Comparison of ENCODE assay signal across 29 mouse cellular contexts in genomic region chr2:91198888-91199287, GRCm38 (mm10). TPM values are rescaled to one million over a fixed set of nuclear protein-coding genes. Genes with fewer than 3 reads are reported as not detected.
"Had no signal": no experiment of that assay in that cellular context is flagged by ENCODE, and none has a peak within 500 bp of the region (broad histone marks: within the 10 kb centered on the region; RNA-seq: fewer than 3 reads in every experiment).

No protein-coding gene starts in this region.

- H3K4me3 ChIP-seq: embryonic facial prominence, embryonic 10.5 days; embryonic facial prominence, embryonic 12.5 days; embryonic facial prominence, embryonic 13.5 days; embryonic facial prominence, embryonic 15.5 days; erythroblast, embryonic 14.5 days; forebrain, embryonic 10.5 days; forebrain, embryonic 12.5 days; forebrain, embryonic 13.5 days; forebrain, embryonic 15.5 days; heart, adult 2 months; heart, embryonic 10.5 days had no signal

- H3K27ac ChIP-seq: embryonic facial prominence, embryonic 10.5 days; embryonic facial prominence, embryonic 12.5 days; embryonic facial prominence, embryonic 13.5 days; embryonic facial prominence, embryonic 15.5 days; forebrain, embryonic 10.5 days; forebrain, embryonic 12.5 days; forebrain, embryonic 13.5 days; forebrain, embryonic 15.5 days; heart, adult 2 months; heart, embryonic 10.5 days had no signal

- DNase-seq: cerebellum, adult 2 months; cerebellum, adult 8-10 months; cerebellum, adult 9-10 months; cerebellum, adult 9-11 months; cerebellum, postnatal 10 days; cerebellum, postnatal 14 days; cerebellum, postnatal 25 days; cerebellum, postnatal 36 days; embryo, embryonic 11 days; forebrain, postnatal 0 days; gastrocnemius, postnatal 10 days; gastrocnemius, postnatal 25 days; gastrocnemius, postnatal 36 days; heart, adult 11 months; heart, adult 18-20 months; heart, adult 2 months had no signal

- ATAC-seq: forebrain, embryonic 13.5 days; forebrain, embryonic 14.5 days; forebrain, embryonic 15.5 days; forebrain, embryonic 16.5 days; forebrain, postnatal 0 days had no signal

RNA-seq across cellular contexts. Expression of gene Pacsin3, which starts 56.9 kb away (rescaled TPM):
- total RNA-seq: common myeloid progenitor, adult 5-6 weeks had no signal
